Mouse (Mus musculus) liver, embryonic 15.5 days (tissue): ENCODE measurements at regions not wholly inside any gene's neighbourhood (a gene's known extent, or its start where the extent isn't known, plus 50 kb on each side); places are given as distances from the start of the nearest gene placed in this dataset.

Source experiments
- ATAC-seq: fragments of 200-750 bp; cut with Nextera tagmentation; 2 replicates; pipeline ENCODE4 v1.8.0; 2017; ENCODE audit warnings: moderate number of reproducible peaks, mild to moderate bottlenecking, moderate library complexity; ENCODE audit not compliant: insufficient read depth
- H3K27ac ChIP-seq: fragments of 300-500 bp; sonication (generic); replicated peaks from 2 replicates; pipeline ENCODE4 v1.5.1; 2015; ENCODE audit warnings: mild to moderate bottlenecking, inconsistent platforms
- H3K27me3 ChIP-seq: fragments of 300-500 bp; sonication (generic); 2 replicates; pipeline ENCODE4 v1.6.1; 2015; ENCODE audit warnings: mild to moderate bottlenecking, inconsistent platforms
- H3K36me3 ChIP-seq: fragments of 300-500 bp; sonication (generic); replicated peaks from 2 replicates; pipeline ENCODE4 v1.6.1; 2015; ENCODE audit warnings: moderate library complexity, mild to moderate bottlenecking, inconsistent platforms
- H3K4me1 ChIP-seq: fragments of 300-500 bp; sonication (generic); replicated peaks from 2 replicates; pipeline ENCODE4 v1.6.1; 2015; ENCODE audit warnings: inconsistent platforms
- H3K4me2 ChIP-seq: fragments of 300-500 bp; sonication (generic); 2 replicates; pipeline ENCODE4 v1.6.1; 2015; ENCODE audit warnings: moderate library complexity, mild to moderate bottlenecking, inconsistent platforms
- H3K4me3 ChIP-seq: fragments of 300-500 bp; sonication (generic); replicated peaks from 2 replicates; pipeline ENCODE4 v1.5.1; 2015; ENCODE audit warnings: mild to moderate bottlenecking, inconsistent platforms
- H3K9ac ChIP-seq: fragments of 300-500 bp; sonication (generic); 2 replicates; pipeline ENCODE4 v1.6.1; 2015; ENCODE audit warnings: moderate library complexity, mild to moderate bottlenecking, inconsistent platforms
- H3K9me3 ChIP-seq: fragments of 300-500 bp; sonication (generic); replicated peaks from 2 replicates; pipeline ENCODE4 v1.6.1; 2016; ENCODE audit warnings: inconsistent platforms
- WGBS: fragments of 180-500 bp; shearing (Covaris S2); methylation state at CpG from one replicate; pipeline ENCODE4 v1.1.7; 2015; ENCODE audit warnings: mixed read lengths; ENCODE audit not compliant: insufficient replicate concordance; 5-methylcytosine and 5-hydroxymethylcytosine counted together

DNA sequence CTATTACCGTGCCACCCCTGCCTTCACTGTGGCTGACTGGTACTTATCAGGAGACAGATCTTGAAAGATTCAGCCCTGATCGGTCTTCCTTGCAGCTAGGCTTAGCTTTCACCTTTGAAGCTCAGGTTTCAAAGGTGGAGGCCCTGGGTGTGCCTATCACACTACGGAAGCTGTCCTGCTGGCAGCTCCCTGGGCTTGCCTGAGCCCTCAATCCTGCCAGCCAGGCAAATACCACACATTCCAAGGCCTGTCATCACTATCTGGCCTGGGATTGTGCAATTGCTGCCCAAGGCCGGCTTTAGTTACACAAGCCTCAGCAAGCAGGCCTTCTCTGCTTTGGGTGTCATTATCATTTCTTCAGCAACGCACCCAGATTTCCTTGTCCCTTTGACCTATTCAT, 390.6 kb upstream of the Mmadhc start:
- Histone ChIP-seq H3K9ac (no peak overlapping the region), H3K27ac (no peak overlapping the region), H3K4me3 (no peak overlapping the region), H3K27me3 (no peaks in the 10 kb centered on the region), H3K4me1 (no peaks in the 10 kb centered on the region; the same call in 1 of the 2 replicates), H3K9me3 (no peaks in the 10 kb centered on the region), H3K4me2 (no peak overlapping the region), H3K36me3 (no peaks in the 10 kb centered on the region)
- no peak for ATAC-seq
- WGBS = 53% methylated on average over 5 of the region's 5 CpGs

DNA sequence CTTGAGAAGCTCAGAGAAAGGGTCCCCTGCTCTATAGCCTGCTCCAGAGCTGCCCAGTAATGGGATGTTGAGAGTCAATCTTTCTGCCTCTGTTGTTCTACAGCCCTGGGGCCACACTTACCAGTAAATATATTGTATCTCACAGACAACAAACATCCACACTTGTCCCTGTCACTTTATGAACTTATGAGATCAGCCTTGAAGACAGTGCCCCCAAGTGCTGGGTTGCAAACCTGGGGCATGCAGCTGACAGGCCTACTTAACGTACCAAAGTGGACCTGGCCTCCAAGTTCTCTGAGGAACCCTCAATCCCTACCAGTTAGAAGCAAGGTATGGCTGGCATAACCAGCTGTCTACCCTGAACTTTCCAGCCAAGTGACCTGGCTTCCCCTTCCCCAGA, 380.9 kb upstream of the Mmadhc start:
- H3K27me3 ChIP-seq = no peaks in the 10 kb centered on the region
- no peak overlapping the region for H3K4me2 ChIP-seq
- no peaks in the 10 kb centered on the region for H3K9me3 ChIP-seq
- no peaks in the 10 kb centered on the region for H3K36me3 ChIP-seq
- no peak overlapping the region for H3K27ac ChIP-seq
- H3K4me1 ChIP-seq = no peaks in the 10 kb centered on the region
- H3K4me3 ChIP-seq = no peak overlapping the region
- H3K9ac ChIP-seq = no peak overlapping the region
- WGBS = 52% methylated on average over 1 of the region's 1 CpGs
- ATAC-seq = no peak

DNA sequence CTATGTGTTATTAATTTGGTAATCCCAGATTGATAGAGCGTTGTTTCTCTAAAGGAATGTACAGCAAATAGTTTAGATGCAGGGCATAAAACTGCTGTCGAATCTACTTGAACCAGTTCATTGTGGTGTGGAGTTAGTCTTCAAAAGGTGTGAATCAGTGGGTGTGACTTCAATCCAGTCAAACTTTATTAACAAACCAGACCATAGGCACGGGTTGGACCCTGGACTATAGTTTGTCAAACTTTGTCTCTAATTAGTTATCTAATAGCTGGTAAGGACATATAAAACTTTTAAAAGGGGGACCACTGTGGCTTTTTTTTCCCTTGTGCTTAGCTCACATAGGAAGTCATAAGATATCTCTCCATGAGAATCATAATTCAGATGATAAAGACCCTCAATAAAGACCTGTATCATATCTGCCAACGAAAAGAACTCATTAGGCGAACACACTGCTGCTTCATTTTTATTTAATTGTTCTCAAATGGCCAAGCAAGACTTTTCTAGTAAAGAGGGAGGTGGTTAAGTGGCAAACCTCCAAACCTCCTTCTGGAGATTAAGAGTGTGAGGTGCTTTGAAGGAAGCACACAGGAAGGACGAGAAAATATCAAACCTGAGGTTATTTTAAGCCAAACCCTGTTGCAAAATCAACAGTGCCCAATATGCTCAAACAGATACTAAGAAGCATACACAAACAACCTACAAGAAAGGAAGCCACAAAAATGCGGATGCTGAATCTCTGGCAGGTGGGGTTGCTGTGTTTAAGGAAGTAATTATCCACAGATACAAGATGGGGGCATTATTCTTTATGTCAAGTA, 379.3 kb upstream of the Mmadhc start:
- H3K27me3 ChIP-seq = no peaks in the 10 kb centered on the region
- H3K36me3 ChIP-seq = no peaks in the 10 kb centered on the region
- H3K9ac ChIP-seq = no peak overlapping the region
- WGBS = 48% methylated on average over 7 of the region's 7 CpGs
- no peaks in the 10 kb centered on the region for H3K4me1 ChIP-seq
- H3K9me3 ChIP-seq = no peaks in the 10 kb centered on the region
- no peak for ATAC-seq
- H3K4me2 ChIP-seq = no peak overlapping the region
- H3K4me3 ChIP-seq = no peak overlapping the region
- H3K27ac ChIP-seq = no peak overlapping the region

DNA sequence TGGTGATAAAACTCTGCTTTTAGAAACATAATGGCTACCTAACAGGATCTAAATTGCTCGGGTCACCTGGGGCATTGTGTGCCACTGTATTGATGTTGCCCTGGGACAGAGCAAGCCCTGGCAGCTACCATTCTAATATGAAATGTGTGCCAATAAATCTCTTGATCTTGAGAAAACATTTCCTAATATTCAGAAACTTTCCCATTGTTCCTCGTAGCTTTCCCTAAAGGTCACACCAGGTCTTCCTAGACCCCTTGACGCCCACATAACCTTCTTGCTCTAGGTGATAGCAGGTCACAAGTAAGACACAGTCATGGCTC, 378.2 kb upstream of the Mmadhc start:
- no peaks in the 10 kb centered on the region for H3K9me3 ChIP-seq
- no peak for ATAC-seq
- H3K4me2 ChIP-seq = no peak overlapping the region
- WGBS = 58% methylated on average over 3 of the region's 3 CpGs
- no peaks in the 10 kb centered on the region for H3K27me3 ChIP-seq
- H3K4me3 ChIP-seq = no peak overlapping the region
- no peak overlapping the region for H3K27ac ChIP-seq
- no peaks in the 10 kb centered on the region for H3K36me3 ChIP-seq
- H3K9ac ChIP-seq = no peak overlapping the region
- H3K4me1 ChIP-seq = no peaks in the 10 kb centered on the region; the same call in 1 of the 2 replicates

DNA sequence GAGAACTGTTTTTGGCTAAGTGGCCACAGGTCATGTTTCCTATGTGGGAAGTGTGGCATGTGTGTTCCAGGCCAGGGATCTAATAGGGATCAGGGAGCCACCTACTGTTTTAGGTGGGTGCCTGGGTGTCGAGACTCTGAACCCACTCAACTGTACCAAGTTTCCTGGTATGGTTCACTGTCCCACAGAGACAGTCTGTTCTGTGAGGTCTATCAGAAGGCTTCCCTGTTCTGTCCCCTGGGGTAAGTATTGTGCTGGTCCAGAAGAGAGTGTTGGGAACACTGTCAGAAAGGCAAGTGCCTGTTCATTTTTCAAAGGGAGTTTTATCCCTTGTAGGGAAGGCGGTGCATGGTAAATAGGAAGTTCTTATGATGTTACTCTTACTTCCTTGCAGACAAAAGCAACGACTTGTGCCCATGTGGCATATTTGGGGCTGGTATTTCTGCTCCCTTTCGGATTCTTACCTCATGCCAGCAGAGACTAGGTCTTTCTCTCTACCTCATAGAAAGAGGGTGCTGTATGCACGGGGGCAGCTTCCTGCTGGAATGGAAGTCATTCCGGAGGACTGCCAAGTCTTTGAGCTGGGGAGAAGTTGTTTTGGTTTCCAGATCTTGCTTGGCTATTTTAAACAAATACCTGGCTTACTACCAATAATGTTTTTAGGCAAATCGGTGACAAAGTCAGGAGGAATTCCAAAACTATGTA, 377.7 kb upstream of the Mmadhc start:
- H3K9ac ChIP-seq = no peak overlapping the region
- no peak overlapping the region for H3K4me2 ChIP-seq
- H3K27me3 ChIP-seq = no peaks in the 10 kb centered on the region
- no peak overlapping the region for H3K27ac ChIP-seq
- 56% methylated on average over 7 of the region's 7 CpGs for WGBS
- ATAC-seq = no peak
- no peaks in the 10 kb centered on the region; the same call in 1 of the 2 replicates for H3K4me1 ChIP-seq
- H3K9me3 ChIP-seq = no peaks in the 10 kb centered on the region
- no peaks in the 10 kb centered on the region for H3K36me3 ChIP-seq
- no peak overlapping the region for H3K4me3 ChIP-seq

DNA sequence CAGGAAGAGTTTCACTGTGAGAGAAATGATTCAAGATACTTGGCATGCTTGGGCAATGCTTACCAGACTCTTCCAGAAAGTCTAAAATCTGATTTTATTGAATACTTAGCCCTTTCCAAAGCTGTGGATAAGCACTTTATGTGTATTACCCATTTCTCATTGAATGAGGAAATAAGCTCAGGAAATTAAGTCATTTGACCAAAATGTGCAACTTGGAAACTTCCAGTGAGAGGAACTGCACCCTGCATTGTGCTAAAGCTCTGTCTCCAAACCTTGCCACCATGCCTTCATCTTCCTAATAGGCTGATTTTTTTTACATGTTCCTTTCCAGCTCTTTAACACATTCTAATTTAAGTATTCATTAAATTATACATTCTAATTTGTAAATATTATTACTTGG, 372.7 kb upstream of the Mmadhc start:
- no peak for ATAC-seq
- no peak overlapping the region for H3K4me3 ChIP-seq
- no peaks in the 10 kb centered on the region for H3K27me3 ChIP-seq
- no peak overlapping the region for H3K9ac ChIP-seq
- H3K27ac ChIP-seq = no peak overlapping the region
- no peaks in the 10 kb centered on the region for H3K36me3 ChIP-seq
- no peaks in the 10 kb centered on the region; the same call in 1 of the 2 replicates for H3K4me1 ChIP-seq
- H3K9me3 ChIP-seq = no peaks in the 10 kb centered on the region
- no peak overlapping the region for H3K4me2 ChIP-seq

DNA sequence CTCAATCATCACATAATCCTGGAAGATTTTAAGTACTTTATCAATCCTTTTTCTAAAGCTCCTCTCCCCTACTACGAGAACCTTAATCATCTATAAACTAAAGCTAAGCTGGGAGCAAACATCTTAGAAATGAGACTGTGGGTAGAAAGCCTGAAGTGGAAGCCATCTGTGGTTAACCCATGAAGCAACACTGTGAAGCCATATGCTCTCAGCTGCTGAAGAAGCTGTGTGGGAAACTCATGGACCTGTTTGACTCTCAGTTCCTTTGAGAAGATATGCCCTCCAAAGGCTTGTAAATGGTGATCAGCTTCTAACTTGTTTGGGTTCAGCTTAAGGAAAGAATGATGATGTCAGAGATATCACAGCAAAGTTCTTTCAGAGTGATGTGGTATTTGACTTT, 372.2 kb upstream of the Mmadhc start:
- no peak for ATAC-seq

DNA sequence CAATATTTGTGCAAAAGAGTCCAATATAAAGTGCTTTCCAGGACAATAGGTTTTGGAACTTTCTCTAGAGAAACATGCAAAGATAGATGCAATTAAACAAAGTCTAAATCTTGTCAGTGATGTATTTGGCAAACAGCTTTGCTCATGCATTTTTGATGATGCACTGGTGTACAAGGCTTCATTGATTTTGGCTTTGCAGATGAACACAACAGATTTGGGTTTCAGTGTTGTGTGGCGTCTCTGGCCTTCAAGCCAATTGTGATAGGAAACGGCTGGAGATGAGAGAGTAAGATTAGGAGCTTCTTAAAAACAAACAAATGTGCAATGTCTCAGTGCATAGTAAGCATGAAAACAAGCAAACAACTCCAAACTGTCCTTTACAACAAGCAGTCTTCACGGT, 370.6 kb upstream of the Mmadhc start:
- H3K9ac ChIP-seq = no peak overlapping the region
- H3K27me3 ChIP-seq = no peaks in the 10 kb centered on the region
- H3K4me1 ChIP-seq = no peaks in the 10 kb centered on the region; the same call in 1 of the 2 replicates
- ATAC-seq = no peak
- no peak overlapping the region for H3K27ac ChIP-seq
- 40% methylated on average over 3 of the region's 3 CpGs for WGBS
- H3K9me3 ChIP-seq = no peaks in the 10 kb centered on the region
- H3K4me3 ChIP-seq = no peak overlapping the region
- no peak overlapping the region for H3K4me2 ChIP-seq
- no peaks in the 10 kb centered on the region for H3K36me3 ChIP-seq

More for the DNA sequence above, 372.2 kb upstream of the Mmadhc start:
- H3K27ac ChIP-seq = no peak overlapping the region
- no peak overlapping the region for H3K4me3 ChIP-seq
- H3K4me1 ChIP-seq = no peaks in the 10 kb centered on the region; the same call in 1 of the 2 replicates
- H3K4me2 ChIP-seq = no peak overlapping the region
- H3K36me3 ChIP-seq = no peaks in the 10 kb centered on the region
- H3K27me3 ChIP-seq = no peaks in the 10 kb centered on the region
- WGBS = 52% methylated on average over 1 of the region's 1 CpGs
- H3K9me3 ChIP-seq = no peaks in the 10 kb centered on the region
- no peak overlapping the region for H3K9ac ChIP-seq

DNA sequence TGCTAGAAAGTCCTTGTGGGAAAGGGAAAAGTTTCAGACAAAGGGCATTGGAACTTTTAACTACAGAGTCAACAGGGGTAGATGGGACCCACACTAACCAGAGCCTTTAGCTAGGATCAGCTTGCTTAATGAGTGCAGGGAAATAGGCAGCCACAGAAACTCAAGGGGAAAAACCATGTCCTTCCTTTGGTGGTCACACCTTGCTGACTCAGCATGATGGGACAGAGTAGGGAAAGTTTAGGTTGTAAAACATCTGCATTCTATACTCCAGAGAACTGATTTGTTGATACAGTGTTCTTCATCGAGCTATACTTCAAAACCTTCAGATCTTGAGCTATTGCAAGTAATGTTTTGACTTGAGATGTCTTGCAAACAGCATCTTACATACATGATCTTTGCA, 365.9 kb upstream of the Mmadhc start:
- Histone ChIP-seq H3K9me3 (no peaks in the 10 kb centered on the region), H3K27ac (no peak overlapping the region), H3K4me3 (no peak overlapping the region), H3K9ac (no peak overlapping the region), H3K4me1 (no peaks in the 10 kb centered on the region), H3K27me3 (no peaks in the 10 kb centered on the region), H3K36me3 (no peaks in the 10 kb centered on the region), H3K4me2 (no peak overlapping the region)
- no peak for ATAC-seq
- WGBS = 53% methylated on average over 1 of the region's 1 CpGs

DNA sequence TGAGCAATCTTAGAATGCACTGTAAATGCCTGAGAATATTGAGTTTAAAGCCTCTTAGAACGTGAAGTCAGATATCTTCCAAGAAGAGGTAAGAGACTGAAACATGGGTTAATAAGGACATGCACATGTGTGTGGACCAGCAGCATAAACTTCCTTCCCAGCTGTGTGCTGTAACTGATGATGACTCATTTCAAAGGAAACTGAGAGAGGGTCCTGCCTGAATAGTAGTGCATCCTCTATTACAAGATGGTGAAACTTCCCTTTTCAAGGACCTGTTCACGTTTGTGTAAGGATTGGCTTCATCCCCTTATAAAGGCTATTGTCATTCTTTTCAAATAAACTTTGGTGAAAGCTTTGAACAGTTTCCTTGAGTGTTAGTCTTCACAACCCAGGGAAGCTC, 363.4 kb upstream of the Mmadhc start:
- WGBS = 45% methylated on average over 2 of the region's 2 CpGs
- Histone ChIP-seq H3K4me3 (no peak overlapping the region), H3K4me2 (no peak overlapping the region), H3K9ac (no peak overlapping the region), H3K27ac (no peak overlapping the region), H3K36me3 (no peaks in the 10 kb centered on the region), H3K4me1 (no peaks in the 10 kb centered on the region), H3K27me3 (no peaks in the 10 kb centered on the region), H3K9me3 (no peaks in the 10 kb centered on the region)
- no peak for ATAC-seq

DNA sequence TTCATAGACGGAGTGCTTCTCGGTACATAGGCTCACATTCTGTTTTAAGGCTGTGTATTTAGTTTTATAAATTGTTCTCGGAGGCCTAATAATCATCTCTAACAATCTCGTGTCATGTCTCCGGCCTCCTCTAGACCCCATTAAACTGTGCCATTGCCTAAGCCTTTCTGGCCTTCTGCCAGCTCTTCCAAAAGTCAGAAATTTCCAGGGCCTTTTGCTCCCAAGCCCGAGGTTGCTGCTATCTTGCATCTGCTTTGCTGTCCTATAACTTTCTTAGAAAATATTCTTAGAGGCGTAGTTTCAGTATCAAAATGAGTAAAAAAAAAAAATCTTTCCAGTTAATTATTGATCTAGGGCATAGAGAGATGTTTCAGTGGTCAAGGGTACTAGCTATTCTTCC, 361.2 kb upstream of the Mmadhc start:
- ATAC-seq = no peak
- H3K9me3 ChIP-seq = no peaks in the 10 kb centered on the region
- H3K4me3 ChIP-seq = no peak overlapping the region
- H3K4me1 ChIP-seq = no peaks in the 10 kb centered on the region
- no peak overlapping the region for H3K9ac ChIP-seq
- no peak overlapping the region for H3K27ac ChIP-seq
- H3K36me3 ChIP-seq = no peaks in the 10 kb centered on the region
- no peaks in the 10 kb centered on the region for H3K27me3 ChIP-seq
- no peak overlapping the region for H3K4me2 ChIP-seq
- WGBS = 68% methylated on average over 7 of the region's 7 CpGs

DNA sequence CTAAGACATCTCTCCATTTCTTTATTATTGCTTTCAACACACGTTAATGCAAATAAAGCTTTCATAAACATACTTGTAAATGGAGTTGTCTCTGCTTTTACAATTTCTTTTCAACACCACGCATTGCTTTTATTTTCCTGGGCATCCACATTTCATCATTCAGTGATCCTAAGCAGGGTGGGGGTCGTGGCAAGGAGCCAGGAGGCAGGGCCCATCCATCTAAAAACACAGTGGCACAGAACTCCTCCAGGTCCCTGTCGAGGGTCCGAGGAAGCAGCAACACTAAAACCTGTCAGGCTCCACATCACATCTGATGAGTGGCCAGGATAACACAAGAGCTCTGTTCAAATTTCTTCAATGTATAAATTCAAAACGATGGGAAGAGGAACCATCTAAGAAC, 359.8 kb upstream of the Mmadhc start:
- WGBS = 66% methylated on average over 6 of the region's 6 CpGs
- H3K9me3 ChIP-seq = no peaks in the 10 kb centered on the region
- no peak for ATAC-seq

More for the DNA sequence above, 359.8 kb upstream of the Mmadhc start:
- no peaks in the 10 kb centered on the region for H3K27me3 ChIP-seq
- no peaks in the 10 kb centered on the region for H3K36me3 ChIP-seq
- no peak overlapping the region for H3K27ac ChIP-seq
- H3K4me2 ChIP-seq = no peak overlapping the region
- H3K4me1 ChIP-seq = no peaks in the 10 kb centered on the region
- H3K9ac ChIP-seq = no peak overlapping the region
- no peak overlapping the region for H3K4me3 ChIP-seq
